Mouse (Mus musculus) naive thymus-derived CD4-positive, alpha-beta T cell, adult 2 months (primary cell): ENCODE data around the gene Ypel1.

Experiments used
- DNase-seq: peaks from one replicate; pipeline ENCODE4 v3.0.0-alpha.2; 2011; ENCODE audit warnings: low read depth

The Ypel1 gene

DNA sequence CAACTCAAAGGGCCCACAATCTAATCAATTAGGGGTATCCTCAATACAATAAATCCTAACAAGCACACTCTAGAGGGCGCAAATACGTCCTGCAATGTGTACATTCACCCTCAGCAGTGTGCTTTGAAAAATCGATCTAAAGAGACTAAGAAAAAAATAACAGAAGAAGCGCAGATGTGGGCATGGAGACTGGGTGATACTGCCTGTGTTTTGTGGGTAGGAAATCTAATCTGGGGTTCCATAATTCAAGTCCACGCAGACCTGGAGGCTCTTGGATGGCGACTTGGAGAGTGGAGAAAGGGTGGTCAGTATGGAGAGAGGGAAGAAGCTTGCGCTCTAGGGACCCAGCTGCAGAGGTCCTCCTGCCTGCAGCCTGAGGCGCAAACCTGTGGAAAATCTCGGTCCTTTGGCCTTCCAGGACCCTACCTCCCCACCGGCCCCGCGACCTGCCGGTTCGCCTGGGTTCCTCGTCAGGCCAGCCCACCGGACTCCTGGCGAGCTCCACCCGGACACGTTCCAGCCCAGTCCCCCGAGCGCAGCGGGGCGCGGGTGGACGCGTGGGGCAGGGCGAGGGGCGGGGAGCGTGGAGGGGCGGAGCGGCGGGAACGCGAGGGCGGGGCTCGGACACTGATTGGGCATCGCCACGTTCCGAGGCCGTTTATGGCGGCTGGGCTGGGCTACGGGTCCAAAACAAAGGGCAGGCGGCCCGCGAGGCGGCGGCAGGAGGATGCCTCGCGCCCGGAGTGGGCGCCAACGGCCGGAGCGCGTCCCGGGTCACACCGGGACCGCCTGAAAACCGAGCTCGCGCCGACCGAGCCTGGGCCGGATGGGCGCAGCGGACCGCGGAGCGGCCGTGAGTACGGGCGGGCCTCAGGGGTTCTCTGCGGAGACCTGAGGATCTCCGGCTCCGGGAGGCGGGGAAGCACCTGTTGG is at the start of gene Ypel1:
Gene Ypel1 (plus strand): TSS at position 186 of the 933 bp plus-strand sequence.
- DNase-seq: peak; percentile 72

DNA sequence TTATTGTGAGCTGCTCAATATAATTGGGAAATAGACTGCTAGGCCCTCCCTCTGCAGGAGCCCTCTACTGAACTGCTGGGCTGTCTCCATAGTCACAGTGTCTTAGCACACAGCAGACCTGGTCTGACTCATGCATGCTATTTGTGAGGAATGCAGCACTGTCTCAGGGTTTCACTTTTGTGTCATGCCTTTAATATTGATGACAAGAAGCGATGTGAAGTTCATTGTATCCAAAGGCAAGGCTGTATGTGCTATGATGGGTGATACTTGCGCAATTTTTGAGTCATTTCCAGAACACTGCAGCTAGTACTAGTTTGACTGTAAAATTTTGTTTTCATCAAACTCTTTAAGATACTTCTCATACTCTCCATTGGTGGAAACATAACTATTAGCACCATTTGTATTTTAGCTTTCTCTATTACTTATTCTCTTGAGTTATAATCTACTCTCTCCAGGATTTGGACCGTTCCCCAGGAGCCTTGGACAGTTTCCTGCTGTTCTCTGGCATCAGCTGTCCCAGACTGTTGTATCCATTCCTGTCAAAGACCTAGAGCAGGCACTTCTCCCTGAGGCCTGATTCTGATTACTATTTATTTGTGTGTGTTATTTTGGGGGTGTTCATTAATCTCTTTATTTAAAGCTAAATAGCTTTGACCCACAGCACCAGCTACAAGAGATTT is 44.9 kb upstream of the Ypel1 start:
- DNase-seq: no peak

DNA sequence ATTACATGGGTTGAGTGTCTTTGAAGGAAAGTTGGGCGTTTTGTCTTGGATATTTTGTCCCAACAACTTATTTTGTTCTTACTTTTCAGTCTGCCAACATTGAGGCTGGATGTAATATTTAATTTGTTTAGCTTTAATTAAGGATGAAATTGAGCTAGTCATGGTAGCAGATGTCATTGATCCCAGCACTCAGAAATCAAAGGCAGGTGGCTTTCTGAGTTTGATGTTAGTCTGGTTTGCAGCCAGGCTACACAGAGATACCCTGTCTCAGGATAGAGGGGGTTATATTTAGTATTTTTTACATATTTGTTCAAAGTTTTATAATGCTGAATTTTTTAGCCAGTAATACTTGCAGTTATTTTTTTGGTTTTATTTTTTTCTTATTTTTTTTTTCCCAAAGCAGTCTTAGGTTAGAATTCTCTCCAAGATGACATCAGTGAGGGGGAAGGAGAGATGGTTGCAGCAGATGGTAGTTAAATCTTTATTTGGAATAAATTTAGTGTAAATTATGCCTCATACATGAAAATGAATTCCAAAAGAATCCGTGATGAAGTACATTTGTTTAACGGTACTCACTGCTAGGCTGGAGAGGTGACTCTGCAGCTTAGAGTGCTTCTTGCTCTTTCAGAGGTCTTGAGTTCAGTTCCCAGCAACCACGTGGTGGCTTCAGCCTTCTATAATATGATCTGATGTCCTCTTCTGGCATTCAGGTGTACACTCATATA is 39.4 kb upstream of the Ypel1 start:
- DNase-seq: no peak

DNA sequence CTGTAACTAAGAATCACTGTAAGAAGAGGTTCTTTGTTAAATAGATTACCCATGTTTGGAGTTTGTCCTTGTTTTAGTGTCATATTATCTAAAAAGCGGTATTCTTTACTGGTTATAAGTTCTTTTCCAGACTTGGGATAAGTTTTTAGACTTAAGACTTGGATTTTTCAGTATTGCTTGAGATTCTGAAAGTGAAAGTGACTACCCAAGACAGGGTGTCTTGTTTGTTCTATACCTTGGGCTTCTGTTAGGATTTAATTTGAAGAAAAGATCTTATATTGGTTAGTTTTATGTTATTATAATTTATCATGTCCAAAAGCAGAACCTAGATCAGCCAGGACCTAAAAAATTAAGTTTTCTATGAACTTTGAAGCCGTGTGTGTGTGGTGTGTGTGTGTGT is 35.7 kb upstream of the Ypel1 start:
- no peak for DNase-seq

DNA sequence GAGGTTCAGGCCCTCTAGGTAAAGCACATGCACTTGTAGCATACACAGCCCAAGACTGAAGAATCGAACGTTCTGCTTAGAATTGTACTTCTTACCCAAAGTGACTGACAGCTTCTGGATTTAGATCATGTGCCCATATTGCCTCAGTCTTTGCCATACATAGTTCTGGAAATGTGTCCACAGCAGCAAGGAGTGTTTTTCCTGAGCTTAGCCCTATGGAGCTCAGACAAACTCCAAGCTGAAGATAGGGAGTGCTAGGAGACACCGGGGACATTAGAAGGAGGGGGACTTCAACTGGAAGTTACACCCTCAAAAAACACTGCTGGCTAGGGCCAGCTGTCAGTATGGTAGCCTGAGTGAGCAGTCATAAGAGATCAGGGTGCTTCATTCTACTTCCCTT is 28.8 kb upstream of the Ypel1 start:
- DNase-seq: no peak

DNA sequence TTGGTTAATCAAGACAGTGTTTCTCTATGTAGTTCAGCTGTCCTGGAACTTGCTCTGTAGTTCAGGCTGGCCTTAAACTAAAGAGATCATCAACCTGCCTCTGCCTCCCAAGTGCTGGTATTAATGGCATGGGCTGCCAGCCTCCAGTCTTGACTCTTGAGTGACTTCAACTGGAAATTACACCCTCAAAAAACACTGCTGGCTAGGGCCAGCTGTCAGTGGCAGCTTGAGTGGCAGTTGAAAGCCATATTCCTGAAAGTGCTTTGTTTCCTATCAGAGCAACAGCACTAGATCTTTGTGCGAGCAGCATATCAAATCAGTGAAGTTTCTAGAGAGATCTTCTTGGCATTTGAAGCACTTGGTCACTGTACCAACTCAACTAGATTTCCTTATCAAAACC is 28.1 kb upstream of the Ypel1 start:
- no peak for DNase-seq

DNA sequence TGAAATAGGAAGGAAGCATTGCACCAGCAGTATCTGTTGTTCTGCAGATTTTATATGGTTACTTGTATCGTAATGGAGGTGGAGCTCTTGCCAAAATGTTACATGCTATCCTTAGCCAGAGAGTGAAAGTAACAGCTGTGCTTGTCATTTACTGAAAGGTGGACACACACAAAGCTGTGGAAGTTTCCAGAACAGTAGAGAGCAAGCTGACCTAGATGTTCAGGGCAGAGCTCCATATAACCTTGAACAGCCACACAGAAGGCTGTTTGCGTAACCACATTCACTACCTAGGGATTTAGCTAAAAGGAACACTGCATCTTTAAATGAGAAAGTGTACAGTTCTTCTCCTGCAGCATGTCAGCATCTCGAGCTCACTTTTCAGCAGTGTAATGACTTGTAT is 25.2 kb upstream of the Ypel1 start:
- DNase-seq: no peak

DNA sequence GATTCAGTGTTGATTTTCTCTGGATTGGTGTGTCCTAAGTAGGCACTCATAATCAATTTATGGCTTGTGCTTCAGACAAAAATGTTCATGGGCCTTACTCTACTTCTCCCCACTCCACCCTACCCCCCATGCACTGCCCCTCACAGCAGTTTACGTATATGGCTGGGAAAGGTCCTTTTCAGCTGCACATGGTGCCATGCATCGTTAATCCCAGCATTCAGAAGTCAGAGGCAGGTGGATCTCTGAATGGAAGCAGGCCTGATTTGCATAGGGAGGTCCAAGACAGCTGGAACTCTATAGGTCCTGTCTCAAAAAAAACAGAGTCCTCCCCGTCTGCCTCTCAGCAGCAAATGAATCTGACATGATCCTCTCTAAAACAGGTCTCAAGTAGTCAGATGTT is 24.2 kb upstream of the Ypel1 start:
- no peak for DNase-seq

DNA sequence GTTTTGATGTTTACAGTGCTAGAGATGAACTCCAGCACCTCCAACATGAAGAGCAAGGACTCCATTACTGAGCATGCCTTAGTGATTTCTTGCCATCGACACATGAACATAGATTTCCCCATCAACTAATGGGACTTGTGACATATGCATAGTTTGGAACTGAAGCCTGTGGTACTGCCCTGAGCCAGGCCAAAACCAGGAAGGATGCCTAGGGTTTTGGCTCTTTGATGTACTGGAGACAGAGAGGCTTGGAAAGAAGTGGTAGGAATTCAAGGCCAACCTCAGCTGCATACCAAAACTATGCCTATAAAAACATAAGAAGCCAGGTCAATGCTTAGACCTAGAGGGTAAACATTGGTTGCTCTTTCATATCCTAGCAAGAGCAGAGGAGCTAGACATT is 19.6 kb upstream of the Ypel1 start:
- DNase-seq: no peak

DNA sequence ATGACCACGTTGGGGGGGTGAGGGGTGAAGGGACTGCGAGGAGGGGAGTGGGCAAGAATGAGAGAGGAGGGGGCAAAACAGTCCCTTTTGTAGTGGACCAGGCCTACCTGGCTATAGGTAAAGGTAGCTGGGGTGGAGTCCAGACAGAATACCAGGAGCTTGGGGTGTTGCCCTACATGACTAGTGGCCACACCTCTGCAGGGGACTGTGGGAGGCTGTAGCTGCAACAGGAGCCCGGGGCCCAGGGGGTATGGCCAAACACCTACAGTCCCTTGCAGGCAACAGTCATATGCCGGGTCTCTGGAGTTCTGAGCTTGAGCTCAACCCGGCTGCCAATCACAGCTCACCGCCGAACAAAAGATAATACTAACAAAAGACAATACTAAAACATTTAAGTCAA is 17.4 kb upstream of the Ypel1 start:
- DNase-seq: no peak

DNA sequence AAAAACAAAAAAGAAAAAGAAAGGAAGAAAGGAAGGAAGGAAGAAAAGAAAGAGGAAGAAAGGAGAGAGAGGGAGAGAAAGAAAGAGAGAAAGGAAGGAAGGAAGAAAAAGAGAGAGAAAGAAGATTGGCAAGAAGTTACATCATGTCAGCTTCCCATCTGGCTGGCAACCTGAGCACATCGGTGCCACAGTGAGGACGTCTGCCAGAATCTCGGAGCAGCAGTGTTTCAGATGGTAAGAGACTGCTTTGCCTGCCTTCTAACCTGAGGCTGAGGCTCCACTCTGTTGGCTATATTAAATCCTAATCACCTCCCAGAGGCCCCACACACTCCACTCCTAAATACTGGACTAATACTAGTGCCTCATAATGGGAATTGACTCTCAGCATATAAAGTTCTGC is 15.6 kb upstream of the Ypel1 start:
- no peak for DNase-seq

DNA sequence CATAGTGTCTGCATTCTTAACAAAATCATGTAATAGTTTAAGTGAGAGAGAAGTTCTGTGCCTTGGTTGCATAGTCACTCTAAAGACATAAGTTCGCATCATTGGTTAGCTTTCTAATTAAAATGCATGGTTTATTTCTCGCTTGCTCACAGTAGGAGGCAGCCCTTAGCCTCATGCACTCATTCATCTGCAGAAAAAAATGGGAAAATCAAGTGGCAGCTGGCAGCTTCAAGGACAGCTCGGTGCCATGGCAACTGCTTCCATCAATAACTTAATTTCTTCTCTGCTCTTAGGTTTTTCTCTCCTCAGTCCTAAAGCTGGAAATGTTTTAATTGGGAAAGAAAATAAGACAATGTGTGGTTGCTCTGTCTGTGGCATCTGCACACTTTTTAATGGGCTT is 13.9 kb upstream of the Ypel1 start:
- DNase-seq: no peak

DNA sequence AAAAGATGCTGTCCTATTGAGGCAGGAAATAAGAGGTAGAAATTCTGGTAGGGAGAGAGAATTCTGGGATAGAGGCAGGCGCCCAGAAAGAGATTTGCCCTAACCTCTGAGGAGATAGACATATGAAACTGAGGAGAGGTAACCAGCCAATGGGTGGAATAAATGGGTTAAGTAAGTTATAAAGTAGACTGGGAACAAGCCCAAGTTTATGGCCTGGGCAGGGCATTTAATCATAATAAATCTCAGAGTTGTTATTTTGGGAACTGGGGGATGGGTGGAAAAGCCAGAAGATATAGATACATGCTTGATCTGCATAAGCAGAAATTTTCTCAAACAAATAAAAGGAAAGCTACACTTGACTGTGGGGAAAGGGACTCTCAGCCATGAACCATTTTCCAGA is 7.2 kb upstream of the Ypel1 start:
- DNase-seq: no peak

DNA sequence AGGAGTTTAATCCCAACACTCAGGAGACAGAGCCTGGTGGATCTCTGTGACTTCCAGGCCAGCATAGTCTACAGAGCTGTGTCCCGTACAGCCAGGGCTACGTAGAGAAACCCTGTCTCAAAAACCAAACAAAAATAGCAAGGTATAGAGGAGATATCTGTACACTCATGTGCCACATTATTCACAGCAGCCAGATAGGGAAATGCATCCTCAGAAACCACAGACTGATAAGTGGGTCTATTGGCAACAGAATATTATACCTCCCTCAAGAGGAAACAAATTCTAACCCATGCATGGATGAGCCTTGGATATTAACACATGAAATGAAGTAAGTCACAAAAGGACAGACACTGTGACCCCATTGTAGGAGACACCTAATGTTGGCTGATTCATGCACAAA is 1.9 kb upstream of the Ypel1 start:
- DNase-seq: no peak

DNA sequence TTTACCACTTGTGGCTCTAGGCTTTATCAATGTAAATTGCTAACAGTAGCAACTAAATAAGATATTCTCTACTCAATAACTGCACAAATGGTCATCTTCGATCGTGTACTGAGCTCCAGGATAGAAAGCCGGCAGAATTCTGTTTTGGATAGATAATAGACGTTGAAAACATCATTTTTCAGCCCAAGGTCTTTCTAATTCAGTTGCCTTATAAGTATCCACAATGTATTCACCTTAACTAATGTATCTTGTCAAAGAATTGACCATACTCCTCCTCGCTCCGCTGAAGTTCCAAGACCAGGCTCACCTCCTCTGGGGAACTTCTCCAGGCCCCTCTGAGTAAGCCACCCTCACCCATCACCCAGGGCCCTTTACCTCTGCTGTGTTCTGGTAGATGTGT is 1.2 kb downstream of the Ypel1 start:
- no peak for DNase-seq

DNA sequence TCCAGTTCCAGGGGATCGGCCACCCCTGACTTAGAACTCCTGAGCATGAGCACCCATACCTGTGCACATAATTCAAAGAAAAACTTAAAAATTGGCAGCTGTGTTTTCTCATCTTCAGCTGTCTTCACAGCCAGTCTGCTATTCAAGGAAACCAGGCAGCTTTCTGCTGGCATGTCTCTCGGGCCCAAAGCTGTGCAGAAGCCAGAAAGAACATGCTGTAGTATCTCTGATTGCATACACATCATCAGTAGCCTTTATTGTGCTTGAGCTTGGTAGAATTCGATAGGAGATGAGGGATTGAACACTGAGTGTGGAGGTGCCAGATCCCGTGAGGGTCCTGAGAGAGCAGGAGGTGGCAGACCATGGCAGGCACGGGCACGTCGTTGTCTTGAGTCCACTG is 3.5 kb downstream of the Ypel1 start:
- no peak for DNase-seq

DNA sequence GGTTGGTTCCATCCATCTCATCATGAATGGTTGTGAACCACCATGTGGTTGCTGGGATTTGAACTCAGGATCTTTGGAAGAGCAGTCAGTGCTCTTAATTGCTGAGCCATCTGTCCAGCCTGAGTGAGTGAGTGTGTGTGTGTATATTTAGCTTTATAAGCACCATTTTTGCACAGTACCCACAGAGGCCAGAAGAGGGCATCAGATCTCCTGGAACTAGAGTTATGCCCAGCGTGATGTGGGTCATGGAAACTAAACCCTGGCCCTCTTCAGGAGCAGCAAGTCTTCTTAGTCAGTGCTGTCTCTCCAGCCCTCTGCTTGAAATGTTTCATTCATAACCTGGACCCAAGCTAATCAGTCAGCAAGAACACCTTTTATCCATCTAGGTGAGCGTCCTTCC is 6.8 kb downstream of the Ypel1 start:
- no peak for DNase-seq

DNA sequence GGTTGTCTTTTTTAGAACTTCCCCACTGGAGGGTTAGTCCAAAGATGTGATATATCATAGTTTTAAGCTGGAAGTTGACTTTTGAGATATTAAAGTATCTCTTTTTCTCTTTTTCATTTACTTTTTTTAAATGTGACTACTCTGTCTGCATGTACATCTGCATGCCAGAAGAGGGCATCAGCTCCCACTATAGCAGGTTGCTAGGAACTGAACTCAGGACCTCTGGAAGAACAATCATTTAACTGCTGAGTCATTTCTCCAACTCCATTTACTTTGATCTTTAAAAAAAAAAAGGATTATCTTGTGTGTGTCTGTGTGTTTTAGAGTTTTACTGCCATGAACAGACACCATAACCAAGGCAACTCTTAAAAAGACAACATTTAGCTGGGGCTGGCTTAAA is 7.4 kb downstream of the Ypel1 start:
- no peak for DNase-seq

DNA sequence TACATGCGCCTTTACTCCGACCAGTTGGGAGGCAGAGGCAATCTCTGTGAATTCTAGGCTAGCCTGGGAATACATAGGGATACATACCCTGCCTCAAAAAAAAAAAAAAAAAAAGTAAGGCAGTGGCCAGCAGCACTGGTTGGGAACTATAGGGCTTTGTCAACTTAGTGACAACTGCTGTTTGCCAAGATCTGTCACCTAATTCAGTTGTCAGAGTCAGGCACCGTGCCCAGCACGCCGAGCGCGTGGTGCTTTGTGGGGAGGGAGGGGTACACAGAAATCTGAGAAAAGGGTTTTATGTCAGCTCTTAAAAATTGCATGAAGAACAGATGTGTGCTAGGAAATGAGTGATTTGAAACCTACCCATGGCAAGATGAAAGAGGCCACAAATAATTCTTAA is 8.6 kb downstream of the Ypel1 start:
- no peak for DNase-seq

DNA sequence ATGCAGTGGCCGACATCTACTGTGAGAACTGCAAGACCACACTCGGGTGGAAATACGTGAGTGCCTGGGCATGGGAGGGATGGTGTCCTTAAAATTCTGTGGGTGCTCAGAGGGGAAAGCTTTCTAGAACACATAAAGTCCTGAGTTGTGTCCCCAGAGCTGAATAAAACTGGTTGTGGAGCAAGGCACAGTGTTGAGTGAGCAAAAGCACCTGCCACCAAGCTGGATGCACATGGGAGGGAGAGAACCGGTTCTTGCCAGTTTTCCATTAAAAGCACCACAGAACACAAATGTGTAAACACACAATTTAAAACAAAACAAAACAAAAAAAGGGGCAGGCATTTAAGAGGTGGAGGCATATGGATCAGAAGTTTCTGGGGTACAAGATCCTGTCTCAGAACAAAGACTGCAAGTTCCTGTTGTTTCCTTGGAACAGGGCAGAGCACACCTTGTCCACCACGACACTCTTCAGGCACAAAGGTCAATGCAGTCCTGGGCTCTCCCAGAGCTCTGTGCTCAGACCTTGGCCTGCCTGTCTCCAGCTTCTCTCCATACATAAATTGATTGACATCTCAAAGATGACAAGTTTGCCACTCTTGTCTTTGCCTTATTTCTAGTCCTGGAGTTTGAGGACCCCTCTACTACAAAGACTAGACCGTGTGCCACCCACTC is 12.8 kb downstream of the Ypel1 start:
- no peak for DNase-seq

DNA sequence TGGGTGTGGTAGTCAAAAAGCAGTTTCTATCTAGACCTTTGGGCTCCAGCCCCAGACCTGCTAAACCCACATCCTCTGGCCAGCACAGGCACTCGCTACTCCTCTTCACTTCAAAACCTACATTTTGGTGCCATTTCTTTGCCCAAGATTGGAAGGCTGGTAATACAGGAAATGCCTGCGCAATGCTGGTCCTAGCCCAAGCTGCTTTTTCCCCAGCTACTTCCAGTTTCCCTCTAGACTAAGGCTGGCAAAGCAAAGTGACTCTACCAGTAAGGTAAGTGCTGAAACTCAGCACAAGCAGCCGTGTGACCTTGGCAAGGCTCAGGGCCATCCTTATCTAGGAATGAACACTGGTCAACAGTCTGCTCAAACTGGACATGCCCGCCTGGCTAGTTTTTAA is 16.1 kb downstream of the Ypel1 start:
- DNase-seq: no peak

DNA sequence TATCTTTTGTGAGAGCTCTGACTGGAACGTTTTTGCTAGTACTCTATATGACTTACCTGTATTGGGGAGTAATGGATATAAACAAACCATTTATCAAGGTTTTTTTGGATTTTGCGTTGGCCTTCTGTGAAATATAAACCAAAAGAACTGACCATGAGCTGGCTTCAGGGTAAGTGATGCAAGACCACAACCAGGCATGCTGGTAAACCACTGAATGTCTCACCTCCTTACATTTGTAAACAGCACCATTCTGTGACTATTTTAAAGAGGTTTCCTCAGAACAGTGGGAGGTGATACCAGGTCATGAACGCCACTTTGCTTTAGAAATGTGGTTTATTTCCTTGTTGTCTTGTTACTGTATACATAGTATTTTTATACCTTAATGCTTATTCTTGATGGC is 16.7 kb downstream of the Ypel1 start:
- no peak for DNase-seq
